Mouse (Mus musculus) mature B cell (primary cell): ENCODE data around the gene Tesc.

Experiments used
- in situ Hi-C: fragments of 300-500 bp; cut with MboI; formaldehyde crosslinking; loops from 2 replicates; pipeline ENCODE4 v1.14.3; 2019

Gene Tesc

DNA sequence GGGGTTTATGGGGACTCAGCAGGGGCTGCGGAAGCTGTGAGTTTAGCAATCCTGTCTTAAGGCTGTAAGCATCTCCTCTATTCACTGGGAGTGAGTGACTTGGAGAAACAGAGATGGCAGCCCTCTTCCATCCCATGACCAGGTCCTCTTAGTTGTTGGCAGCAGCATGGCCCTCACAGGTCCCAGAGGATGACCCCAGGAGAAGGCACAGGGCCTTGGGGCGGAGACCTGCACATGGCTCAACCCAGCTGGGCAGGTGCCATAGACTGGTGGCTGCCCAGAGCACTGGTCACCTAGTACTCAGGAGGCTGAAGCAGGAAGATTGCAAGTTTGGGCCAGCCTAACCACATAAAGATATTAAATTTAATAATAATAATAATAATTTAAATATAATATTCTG is 11.9 kb upstream of the Tesc start:
- in situ Hi-C loops = no loop called here

DNA sequence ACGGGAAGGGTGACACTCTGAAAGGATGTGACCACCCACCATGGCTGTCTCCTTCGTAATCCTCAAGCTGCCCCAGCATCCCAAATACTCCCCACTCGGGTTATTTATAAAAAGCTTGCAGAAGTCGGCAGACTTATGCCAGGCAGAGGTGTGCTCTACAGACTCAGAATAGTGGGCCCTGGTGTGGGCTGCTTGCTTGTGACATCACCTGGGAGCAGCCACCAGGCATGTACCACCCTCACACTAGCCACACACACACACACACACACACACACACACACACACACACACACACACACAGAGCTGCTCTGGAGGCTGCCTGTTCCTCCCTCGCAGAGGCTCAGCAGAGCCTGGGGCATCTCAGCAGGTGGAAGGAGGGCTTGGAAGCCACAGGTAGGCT is 10.0 kb upstream of the Tesc start:
- in situ Hi-C loops = no loop called here

DNA sequence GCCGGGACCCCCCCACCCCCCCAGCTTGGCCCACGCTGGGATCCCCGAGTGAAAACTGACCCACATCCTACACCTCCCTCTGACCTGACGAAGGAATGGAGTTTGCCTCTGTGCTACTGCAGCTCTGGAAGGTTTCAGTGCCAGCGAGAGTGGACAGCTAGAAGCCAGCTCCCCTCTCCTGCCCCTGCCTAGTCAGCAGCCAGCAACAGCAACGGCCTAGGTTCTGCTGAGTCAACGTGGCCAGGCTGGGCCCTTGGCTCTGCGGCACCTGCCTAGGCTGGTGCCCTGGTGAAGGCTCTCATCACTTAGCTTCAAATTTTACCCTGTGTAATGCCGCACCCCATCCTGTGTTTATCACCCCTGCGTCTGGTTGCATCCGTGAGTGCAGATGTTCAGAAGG is 7.6 kb upstream of the Tesc start:
- in situ Hi-C loops = no loop called here

DNA sequence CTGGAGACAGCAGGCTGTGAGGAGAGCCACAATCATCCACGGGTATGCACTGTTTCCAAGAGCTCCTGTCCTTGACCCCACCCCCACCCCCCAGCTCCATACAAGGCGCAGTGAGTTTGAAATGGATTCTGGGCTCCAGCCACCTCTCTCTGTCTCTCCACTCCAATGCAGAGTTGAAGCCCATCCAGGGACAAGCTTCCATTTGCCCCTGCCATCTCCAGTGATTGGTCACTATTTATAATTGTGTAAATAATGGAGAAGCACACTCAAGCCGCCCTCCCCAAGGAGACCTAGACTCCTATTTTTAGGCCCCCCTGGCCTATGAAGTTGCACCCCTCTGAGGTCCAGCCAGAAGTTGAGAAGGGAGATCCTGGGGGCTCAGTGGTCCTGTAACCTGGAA is 4.5 kb upstream of the Tesc start:
- in situ Hi-C loops = no loop called here

DNA sequence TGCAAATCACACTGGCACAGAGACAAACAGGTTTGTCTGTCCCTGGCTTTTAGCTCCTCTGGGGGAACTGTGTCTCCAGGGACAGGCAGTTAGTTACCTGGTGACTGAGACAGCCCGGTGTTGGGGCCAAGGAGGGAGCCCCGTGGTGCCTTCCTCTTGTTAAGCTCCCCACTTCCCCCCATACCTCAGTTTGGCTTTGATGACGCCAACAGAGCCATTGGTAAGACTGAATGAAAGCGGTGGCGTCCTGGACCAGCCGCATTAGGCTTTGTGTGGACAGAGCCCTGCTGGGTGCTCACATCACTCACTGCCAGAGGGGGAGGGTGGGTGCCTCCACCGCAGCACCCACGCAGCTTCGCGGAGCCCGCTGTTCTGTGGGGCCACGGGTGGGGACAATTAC is 1.7 kb upstream of the Tesc start:
- in situ Hi-C loops = no loop called here

DNA sequence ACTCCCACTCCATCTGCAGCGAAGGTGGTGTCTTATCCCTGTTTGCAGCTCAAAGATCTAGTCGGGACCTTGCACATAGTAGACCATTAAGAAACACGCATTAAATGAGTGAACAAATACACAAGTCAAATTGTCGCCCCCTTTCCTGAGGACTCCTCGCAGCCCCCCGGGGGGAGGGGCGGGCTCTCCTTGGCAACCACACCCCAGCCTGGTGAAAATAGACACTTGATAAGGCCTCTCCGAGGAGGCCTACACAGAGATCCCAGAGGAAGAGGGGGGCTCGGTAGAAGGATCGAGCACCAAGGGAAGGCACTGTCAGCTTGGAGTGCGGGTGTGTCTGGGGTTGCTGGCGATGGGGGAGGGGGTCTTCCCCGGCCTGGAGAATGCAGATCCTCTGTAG is 1.2 kb upstream of the Tesc start:
- in situ Hi-C loops = no loop called here

DNA sequence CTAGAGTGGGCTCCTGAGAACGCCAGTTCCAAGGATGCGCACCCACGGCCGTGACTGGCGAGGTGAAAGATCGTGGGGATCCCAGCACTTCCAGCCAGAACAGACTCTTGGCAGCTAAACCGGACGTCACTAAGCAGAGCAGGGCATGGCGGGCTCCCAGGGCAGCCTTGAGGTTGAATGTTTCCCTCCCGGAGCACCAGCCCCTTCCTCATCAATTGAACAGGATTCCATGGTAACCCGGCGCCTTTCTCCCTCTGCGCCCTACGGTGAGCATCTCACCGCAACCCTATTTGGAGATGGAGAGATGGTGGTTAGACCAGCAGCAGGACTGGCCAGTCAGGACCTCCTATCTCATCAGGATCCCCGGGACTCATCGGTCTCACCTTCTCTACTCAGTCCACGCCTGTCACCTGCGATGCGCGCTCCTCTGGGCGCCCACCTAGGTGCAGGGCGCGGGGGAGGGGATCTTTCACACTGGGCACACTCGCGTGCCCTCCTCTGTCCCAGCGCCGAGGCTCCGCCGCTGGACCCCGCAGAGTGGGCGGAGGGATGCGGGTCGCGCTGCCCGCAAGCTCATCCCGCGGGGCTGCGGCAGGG is 344 bp upstream of the Tesc start:
- in situ Hi-C loops = no loop called here

DNA sequence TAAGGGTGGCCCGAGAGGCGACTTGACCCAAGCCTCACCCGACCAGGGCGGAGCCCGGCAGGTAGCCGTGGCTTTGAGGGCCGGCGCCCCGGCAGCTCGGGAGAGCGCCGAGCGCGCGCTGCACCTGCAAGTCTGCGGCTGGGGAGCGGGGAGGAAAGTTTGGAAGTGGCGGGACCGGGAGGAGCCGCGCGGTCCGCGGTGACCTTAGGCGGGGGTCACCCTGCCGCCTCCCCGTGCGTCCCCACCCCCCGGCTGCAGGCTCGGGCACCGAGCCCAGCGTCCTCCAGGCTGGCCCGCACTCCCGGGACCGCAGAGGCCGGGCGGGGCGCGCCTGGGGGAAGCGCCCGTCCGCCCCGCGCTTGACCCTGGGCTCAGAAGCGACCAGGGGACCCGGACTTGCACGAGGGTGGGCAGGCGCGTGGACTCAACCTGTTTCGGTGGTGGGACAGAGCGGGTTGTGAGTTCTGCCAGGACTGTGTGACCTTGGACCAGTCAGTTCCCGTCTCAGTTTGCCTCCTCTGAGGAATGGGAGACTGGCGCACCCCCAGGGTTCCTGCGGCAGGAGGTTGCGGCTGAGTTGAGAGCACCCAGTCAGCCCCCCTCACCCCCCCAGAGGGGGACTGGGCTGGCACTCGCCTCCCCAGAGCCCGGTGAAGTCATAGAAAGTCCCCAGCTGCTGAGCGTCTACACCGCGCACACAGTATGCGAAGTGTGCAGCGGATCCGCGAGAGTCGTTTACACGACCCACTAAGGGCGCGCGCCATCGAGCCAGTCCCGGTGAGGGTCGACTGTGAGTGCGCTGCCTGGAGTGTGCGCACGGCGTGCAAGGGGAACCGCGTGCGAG is 870 bp downstream of the Tesc start:
- in situ Hi-C loops = no loop called here

DNA sequence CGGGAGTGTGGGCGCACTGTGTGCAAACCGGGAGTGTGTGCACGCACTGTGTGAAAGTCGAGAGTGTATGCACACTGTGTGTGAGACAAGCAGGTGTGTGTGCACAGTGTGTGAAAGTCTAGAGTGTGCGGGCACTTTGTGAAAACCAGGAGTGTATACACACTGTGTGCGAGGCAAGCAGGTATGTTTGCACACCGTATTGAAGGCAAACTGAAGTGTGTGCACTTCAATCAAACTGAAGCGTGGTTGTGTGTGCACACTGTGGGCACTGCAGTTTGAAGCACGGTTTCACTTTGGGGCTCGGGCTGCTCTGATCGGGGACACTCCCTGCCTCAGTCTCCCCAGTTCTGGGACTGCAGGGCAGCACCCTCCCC is 1.5 kb downstream of the Tesc start:
- in situ Hi-C loops = no loop called here

DNA sequence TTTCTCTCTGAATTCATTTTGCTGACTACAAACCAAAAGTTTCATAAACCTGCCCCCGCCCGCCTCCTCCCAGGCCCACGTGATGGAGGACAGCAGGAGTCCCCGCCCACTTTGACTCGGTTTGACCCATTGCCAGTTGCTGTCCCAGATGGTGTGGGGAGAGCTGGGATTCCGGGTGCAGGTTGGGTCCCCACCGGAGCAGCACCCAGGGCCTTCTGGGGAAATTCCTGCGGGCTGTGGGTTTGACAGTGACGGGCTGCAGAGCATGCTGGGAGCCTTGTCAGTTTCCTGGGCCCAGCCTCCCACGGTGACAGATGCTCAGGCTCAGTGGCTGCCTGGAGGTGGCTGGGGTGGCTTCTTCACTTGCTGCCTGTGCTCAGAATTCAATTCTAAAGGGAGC is 1.9 kb downstream of the Tesc start:
- in situ Hi-C loops = no loop called here

DNA sequence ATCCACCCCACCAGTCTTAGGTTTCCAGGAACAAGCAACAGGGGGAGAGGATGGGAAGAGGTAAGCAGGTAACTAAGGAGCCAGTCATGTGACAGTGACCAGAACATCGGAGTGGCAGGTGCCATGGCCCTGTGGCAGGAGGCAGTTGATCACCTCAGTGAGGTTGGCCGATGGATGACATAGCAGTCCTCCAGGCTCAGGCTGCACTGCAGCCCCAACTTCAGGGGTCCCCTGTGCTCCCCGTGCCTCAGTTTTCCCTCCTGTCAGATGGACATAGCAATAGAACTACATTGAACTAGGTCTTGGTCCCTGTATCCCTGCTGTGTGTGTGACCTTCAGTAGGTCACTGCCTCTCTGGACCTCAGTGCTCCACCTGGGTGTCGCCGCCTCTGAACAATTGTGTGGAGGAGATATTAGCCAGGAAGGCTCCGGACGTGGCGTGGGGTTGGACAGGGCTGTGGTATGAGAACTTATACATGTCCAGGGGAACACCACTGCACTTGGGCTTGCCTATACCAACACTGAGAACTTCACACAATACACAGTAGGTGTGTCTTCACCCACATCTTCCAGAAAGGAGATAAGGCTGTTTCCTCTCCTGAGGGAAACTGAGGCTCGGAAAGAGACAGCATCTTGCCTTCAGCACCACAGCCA is 2.6 kb downstream of the Tesc start:
- in situ Hi-C loops = no loop called here

DNA sequence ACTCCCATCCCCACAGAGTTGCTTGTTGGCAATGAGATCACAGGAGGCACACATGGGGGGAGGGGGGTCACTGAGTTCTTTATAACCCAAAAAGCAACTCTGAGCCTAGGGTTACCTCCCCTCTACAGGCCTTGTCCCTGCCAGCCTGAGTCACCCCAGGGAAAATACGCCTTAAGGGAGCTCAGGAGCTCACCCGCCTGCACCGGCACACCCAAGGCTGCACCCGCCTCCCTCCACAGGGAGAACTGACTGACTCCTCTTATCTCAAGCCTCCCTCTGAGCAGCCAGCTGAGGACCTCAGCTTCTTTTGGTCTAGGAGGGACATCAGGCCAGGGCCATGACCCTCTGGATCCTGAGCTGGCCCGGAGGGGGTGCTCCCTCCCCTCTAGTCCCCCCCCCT is 3.5 kb downstream of the Tesc start:
- in situ Hi-C loops = no loop called here

DNA sequence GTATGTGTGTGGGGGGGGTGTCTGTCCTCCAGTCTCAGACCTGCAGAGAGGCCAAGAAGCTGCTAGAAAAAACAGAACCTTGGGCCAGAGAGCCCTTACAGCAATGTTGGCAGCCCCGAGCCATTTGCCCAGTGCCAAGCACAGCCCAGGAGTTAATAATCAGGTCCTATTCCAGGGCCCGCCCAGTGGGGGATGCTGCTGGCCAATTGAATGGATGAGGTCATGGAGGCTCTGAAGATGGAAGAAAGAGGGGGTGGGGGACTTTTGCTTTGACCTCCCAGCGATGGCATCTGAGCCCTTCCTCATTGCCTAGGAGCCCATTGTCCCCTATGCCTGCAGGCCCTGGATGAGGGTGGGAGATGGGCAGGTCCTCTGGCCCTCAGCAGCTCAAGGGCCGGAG is 4.0 kb downstream of the Tesc start:
- in situ Hi-C loops = no loop called here

DNA sequence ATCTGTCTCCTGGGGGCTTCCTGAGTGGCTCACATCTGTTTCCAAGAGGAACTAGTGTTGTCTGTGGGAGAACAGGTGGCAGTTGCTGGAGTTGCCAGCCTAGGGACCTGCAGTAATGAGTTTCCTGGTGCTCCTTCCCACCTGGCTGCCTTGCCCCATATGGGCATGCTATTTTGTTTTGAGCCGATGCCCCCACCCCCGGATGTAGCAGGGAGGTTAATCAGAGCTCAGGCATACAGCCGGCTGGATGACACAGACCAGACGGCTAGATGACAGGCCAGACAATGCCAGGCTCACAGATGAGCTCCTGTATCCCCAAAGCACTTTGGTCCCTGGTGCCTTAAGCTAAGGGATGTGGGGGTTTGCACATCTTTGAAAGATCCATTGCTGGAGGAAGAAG is 5.8 kb downstream of the Tesc start:
- in situ Hi-C loops = no loop called here

DNA sequence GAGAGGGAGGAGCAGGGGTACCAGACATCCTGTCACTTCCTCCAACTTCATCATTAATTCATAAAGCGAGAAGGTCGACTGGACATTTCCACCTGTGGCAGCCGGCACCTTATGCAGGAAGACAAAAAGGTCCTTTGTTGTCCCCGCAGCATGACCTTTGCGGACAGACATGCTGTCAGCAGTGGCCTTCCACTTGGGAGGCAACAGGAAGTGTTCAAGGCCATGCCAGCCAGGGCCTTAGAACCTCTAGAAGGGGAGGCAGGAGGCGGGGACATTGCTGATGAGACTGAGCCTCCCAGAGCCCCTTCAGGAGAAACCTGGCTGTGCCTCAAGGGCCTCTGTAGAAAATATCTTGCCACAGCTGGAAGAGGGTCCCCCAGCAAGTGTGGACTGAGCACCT is 6.2 kb downstream of the Tesc start:
- in situ Hi-C loops = no loop called here

DNA sequence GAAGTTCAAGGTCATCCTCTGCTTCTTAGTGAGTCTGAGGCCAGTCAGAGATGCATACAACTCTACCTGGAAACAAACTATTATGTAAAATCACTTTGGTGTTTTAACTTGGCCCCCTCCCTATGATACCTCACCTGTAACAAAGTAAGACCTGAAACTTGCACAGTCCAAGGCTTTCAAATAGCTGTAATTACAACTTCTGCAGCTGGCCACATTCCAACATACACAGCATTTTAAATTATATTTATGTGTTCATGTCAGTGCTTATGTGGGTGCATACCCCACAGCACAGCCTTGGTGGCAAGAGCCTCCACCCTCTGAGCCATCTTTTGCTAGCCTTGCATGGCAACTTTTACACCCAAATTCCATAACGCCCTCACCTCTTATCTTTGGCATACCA is 7.1 kb downstream of the Tesc start:
- in situ Hi-C loops = no loop called here

DNA sequence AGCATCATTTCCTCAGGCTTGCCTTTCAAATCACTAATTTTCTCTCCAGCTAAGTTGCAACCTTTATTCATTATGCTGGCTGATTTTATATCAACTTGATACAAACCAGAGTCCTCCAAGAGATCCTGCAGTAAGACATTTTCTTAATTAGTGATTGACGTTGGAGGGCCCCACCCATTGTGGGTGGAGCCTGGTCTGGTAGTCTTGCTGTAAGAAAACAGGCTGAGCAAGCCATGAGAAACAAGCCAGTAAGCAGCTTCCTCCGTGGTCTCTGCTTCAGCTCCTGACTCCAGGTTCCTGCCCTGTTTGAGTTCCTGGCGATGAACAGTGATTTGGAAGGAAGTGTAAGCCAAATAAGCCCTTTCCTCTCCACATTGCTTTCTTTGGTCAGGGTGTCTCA is 8.2 kb downstream of the Tesc start:
- in situ Hi-C loops = no loop called here

DNA sequence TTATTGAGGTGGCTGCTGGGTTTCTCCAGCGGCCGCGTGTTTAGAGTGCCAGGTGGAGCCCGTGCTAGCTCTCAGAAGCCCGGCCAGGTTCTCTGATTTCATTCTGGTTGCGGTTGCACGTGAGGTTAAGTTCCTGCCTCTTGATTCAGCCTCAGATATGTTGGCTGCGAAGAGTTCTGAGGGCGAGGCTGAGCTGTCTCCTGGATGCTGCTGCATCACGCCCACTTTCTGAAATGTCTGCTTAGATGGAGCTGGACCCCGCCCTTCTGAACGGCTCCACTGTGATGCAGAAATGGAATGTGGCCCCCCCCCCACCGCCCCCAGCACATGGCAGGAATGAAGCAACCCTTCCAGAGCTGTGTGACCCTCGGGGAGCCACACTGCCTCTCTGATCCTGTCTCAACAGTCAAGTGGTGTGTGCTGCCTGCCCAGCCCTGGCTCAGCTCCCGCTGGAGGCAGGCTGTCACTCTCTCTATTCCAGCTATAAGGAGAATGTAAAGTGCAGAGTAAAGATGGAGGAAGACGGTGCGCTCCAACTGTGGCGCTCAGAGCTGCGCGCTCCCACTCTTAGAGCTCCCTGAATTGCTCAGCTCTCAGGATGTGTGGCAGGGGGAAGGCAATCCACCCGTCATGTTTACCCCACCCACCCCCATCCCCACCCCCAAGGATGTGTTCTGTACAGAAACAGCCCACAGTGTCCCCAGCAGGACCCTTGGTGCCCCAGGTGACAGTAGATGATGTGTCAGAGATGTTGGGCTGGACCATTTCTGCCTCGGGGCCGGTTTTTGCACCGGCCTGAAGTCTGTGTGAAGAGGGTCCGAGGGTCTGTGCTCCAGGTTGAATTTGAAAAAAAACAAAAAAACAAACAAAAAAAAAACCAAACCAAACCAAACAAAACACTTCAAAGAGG is 9.6 kb downstream of the Tesc start:
- in situ Hi-C loops = no loop called here

DNA sequence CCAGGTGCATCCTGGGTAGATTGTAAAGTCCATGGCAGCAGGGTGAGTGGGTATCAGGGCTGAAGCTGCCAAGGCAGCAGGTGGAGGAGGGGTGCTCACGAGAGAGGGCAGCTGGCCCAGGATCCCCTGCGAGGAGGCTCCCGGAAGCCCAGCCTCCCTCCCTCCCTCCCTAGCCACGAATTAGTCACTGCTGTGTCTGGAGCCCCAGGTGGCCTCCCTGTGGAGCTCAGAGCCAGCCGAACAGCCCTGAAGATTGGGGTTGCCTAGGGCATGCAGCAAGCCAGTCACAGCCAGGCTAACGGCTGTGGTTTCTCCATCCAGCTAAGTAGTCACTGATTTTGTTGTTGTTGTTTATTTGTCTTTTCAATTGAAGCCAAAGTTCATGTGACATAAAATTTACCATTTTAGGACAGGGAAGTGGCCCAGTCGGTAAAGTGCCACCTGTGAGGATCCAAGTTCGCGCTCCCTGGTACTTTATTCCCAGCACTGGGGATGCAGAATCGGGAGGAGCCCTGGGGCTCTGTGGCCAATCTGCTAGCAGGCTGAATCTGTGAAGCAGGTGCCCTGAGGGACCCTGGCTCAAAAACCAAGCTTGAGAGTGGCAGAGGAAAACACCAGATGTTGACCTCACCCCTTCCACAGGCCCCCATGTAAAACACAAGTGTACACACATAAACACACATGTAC is 10.4 kb downstream of the Tesc start:
- in situ Hi-C loops = no loop called here

DNA sequence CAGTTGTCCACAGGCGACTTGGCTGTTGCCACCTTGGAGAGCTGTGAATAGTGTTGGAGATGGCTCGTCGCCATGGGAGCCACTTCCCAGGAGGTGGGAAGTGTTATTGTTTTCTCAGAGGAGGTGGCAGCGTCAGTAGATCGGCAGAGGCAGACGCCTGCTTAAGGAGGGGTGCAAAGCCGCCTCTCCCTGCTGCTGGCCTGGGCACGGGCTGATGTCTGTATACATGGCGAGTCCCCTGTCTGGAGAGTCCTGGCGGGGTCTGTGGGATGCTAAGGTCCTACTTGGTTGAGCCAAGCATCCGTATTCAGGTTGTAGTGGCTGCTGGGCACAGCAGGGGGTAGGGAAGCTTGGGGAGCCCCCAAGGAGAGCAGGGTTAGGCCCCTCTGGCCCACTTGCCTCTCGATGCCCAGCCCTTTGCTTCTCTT is 11.7 kb downstream of the Tesc start:
- in situ Hi-C loops = no loop called here

DNA sequence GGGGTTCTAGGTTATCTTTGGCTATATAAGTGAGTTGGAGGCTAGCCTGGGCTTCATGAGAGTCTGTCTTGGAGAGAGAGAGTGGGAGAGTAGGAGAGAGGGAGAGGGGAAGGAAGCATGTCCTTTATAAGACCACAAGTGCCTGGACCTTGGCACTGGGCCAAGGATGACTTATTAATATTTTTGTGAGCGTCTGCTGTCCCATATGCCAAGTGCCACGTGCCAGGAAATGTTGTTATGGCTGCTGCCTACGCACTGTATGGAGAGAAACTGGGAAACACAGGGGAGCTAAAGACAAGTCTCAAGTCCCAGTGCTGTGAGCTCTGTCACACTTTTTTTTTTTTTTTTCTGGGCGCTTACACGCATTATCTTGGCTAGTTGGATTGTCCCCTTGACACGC is 15.1 kb downstream of the Tesc start:
- in situ Hi-C loops = no loop called here

DNA sequence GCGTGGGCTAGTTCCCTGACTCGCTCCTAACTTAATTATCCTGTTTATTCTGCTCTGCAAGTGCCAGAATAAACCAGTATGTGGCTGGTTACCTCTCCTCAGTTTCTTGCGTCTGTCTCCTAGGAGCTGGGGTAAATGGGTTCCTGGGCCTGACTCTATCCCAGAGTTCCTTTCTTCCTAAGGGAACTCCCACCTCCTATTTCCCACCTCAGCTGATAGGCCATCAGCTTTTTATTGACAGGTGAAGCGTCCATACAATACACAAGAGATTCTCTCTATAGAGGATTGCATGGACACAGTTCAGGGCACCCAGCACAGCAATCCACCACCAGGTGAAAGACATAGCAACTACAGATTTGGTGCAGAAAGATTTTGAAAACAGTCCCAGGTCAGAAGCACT is 16.2 kb downstream of the Tesc start:
- in situ Hi-C loops = no loop called here
